Mouse (Mus musculus) CH12.LX (cell line): Measurements from ENCODE around the gene Adcy5. TPM values are rescaled to one million over a fixed set of nuclear protein-coding genes. Genes with fewer than 3 reads are reported as not detected.

Experiments used
- DNase-seq: peaks from one replicate; pipeline ENCODE4 v3.0.0-alpha.2; 2013; ENCODE audit errors: extremely low read depth
- H3K27ac ChIP-seq: 2 replicates; pipeline ENCODE4 v1.5.1; 2012; ENCODE audit warnings: low read depth, mild to moderate bottlenecking, control low read depth, moderate library complexity; ENCODE audit not compliant: insufficient read depth
- H3K27me3 ChIP-seq: replicated peaks from 2 replicates; pipeline ENCODE3; 2012; ENCODE audit warnings: inconsistent platforms
- H3K36me3 ChIP-seq, 2 experiments: replicated peaks in 1 of 2; 2 replicates each; pipeline versions ENCODE3 to v1.6.1; 2012; ENCODE audit warnings: inconsistent platforms in 1 of 2, low read length in 1 of 2, mild to moderate bottlenecking in 1 of 2, mixed read lengths in 1 of 2, moderate library complexity in 1 of 2; ENCODE audit not compliant: control insufficient read depth in 1 of 2, insufficient read depth in 1 of 2
- H3K4me1 ChIP-seq, 2 experiments: 2 replicates each; pipeline ENCODE4 v1.6.1; 2012; ENCODE audit warnings: inconsistent platforms in 1 of 2, moderate library complexity in 1 of 2; ENCODE audit not compliant: insufficient read depth in 2 of 2, control insufficient read depth in 1 of 2
- H3K4me2 ChIP-seq: 2 replicates; pipeline ENCODE4 v1.6.1; 2012; ENCODE audit warnings: low read depth, mild to moderate bottlenecking, control low read depth; ENCODE audit not compliant: poor library complexity, insufficient read depth, severe bottlenecking
- H3K4me3 ChIP-seq, 3 experiments: fragments of 150-350 bp in 1 of 3; sonication (generic) in 1 of 3; replicated peaks in 1 of 3; 2 replicates each; pipeline versions ENCODE3 to v1.5.1; 2011 to 2012; ENCODE audit warnings: low read depth in 2 of 3, low read length in 2 of 3, mild to moderate bottlenecking in 2 of 3, moderate library complexity in 2 of 3, control low read depth in 1 of 3, improper control_type of control experiment in 1 of 3, inconsistent platforms in 1 of 3, mixed read lengths in 1 of 3; ENCODE audit not compliant: poor library complexity in 1 of 3
- H3K79me2 ChIP-seq: replicated peaks from 2 replicates; pipeline ENCODE4 v1.6.1; 2012; ENCODE audit warnings: mild to moderate bottlenecking, moderate library complexity; ENCODE audit not compliant: control insufficient read depth, poor library complexity, insufficient read depth, severe bottlenecking; ENCODE audit errors: extremely low read depth
- H3K9ac ChIP-seq: 2 replicates; pipeline ENCODE4 v1.6.1; 2012; ENCODE audit warnings: low read depth, mild to moderate bottlenecking, control low read depth, moderate library complexity; ENCODE audit not compliant: insufficient read depth
- H3K9me3 ChIP-seq: replicated peaks from 2 replicates; pipeline ENCODE3; 2012; ENCODE audit warnings: low read length, inconsistent platforms, mixed read lengths
- CHD1 ChIP-seq: IDR thresholded peaks from 2 replicates; pipeline ENCODE4 v1.6.1; 2012; ENCODE audit warnings: low read depth, low read length, improper control_type of control experiment, inconsistent platforms
- CHD2 ChIP-seq: IDR thresholded peaks from 2 replicates; pipeline ENCODE4 v1.6.1; 2011; ENCODE audit warnings: low read length, improper control_type of control experiment
- CTCF ChIP-seq, 2 experiments: IDR thresholded peaks in 1 of 2; conservative IDR thresholded peaks in 1 of 2; 2 replicates each; pipeline ENCODE4 v1.5.1; 2011 to 2012; ENCODE audit warnings: low read depth in 2 of 2, low read length in 2 of 2, improper control_type of control experiment in 1 of 2, inconsistent platforms in 1 of 2, mild to moderate bottlenecking in 1 of 2, moderate library complexity in 1 of 2
- E2F4 ChIP-seq: IDR thresholded peaks from 2 replicates; pipeline ENCODE4 v1.6.1; 2011; ENCODE audit warnings: low read depth, low read length, improper control_type of control experiment; ENCODE audit not compliant: insufficient replicate concordance
- ELF1 ChIP-seq: IDR thresholded peaks from 2 replicates; pipeline ENCODE4 v1.6.1; 2014; ENCODE audit warnings: low read depth, mild to moderate bottlenecking, inconsistent platforms, low read length, improper control_type of control experiment
- ETS1 ChIP-seq: conservative IDR thresholded peaks from 2 replicates; pipeline ENCODE4 v1.6.1; 2012; ENCODE audit warnings: low read depth, mild to moderate bottlenecking, inconsistent platforms, low read length, improper control_type of control experiment, moderate library complexity
- GABPA ChIP-seq: IDR thresholded peaks from 2 replicates; pipeline ENCODE4 v1.6.1; 2012; ENCODE audit warnings: low read depth, low read length, improper control_type of control experiment, inconsistent platforms; ENCODE audit not compliant: insufficient replicate concordance
- JUND ChIP-seq: conservative IDR thresholded peaks from 2 replicates; pipeline ENCODE4 v1.6.1; 2011; ENCODE audit warnings: low read depth, low read length, improper control_type of control experiment
- MAFK ChIP-seq: IDR thresholded peaks from 2 replicates; pipeline ENCODE4 v1.6.1; 2011; ENCODE audit warnings: low read length, improper control_type of control experiment; ENCODE audit not compliant: insufficient replicate concordance
- MAZ ChIP-seq: IDR thresholded peaks from 2 replicates; pipeline ENCODE4 v1.6.1; 2012; ENCODE audit warnings: low read depth, mild to moderate bottlenecking, inconsistent platforms, low read length, improper control_type of control experiment, moderate library complexity
- MEF2A ChIP-seq: IDR thresholded peaks from 2 replicates; pipeline ENCODE4 v1.6.1; 2014; ENCODE audit warnings: low read depth, mild to moderate bottlenecking, inconsistent platforms, low read length, improper control_type of control experiment, borderline replicate concordance
- MXI1 ChIP-seq: IDR thresholded peaks from 2 replicates; pipeline ENCODE4 v1.6.1; 2011; ENCODE audit warnings: mild to moderate bottlenecking, low read depth, low read length, improper control_type of control experiment
- MYC ChIP-seq: IDR thresholded peaks from 2 replicates; pipeline ENCODE4 v1.6.1; 2011; ENCODE audit warnings: low read depth, mild to moderate bottlenecking, improper control_type of control experiment, low read length
- NRF1 ChIP-seq: IDR thresholded peaks from 2 replicates; pipeline ENCODE4 v1.6.1; 2014; ENCODE audit warnings: low read depth, mild to moderate bottlenecking, inconsistent platforms, low read length, improper control_type of control experiment, moderate library complexity
- POLR2A ChIP-seq: IDR thresholded peaks from 2 replicates; pipeline ENCODE4 v1.6.1; 2011; ENCODE audit warnings: low read depth, mild to moderate bottlenecking, improper control_type of control experiment, low read length
- POLR2AphosphoS2 ChIP-seq: IDR thresholded peaks from 2 replicates; pipeline ENCODE4 v1.6.1; 2011; ENCODE audit warnings: low read depth, low read length, improper control_type of control experiment
- RCOR1 ChIP-seq: conservative IDR thresholded peaks from 2 replicates; pipeline ENCODE4 v1.6.1; 2012; ENCODE audit warnings: low read depth, mild to moderate bottlenecking, inconsistent platforms, low read length, improper control_type of control experiment
- SIN3A ChIP-seq: IDR thresholded peaks from 2 replicates; pipeline ENCODE4 v1.6.1; 2012; ENCODE audit warnings: low read length, improper control_type of control experiment, inconsistent platforms
- SMC3 ChIP-seq: IDR thresholded peaks from 2 replicates; pipeline ENCODE4 v1.6.1; 2011; ENCODE audit warnings: low read depth, low read length, improper control_type of control experiment
- TCF12 ChIP-seq: IDR thresholded peaks from 2 replicates; pipeline ENCODE4 v1.6.1; 2014; ENCODE audit warnings: low read depth, mild to moderate bottlenecking, inconsistent platforms, low read length, improper control_type of control experiment
- UBTF ChIP-seq: IDR thresholded peaks from 2 replicates; pipeline ENCODE4 v1.6.1; 2012; ENCODE audit warnings: low read depth, mild to moderate bottlenecking, inconsistent platforms, low read length, improper control_type of control experiment, moderate library complexity
- USF2 ChIP-seq: conservative IDR thresholded peaks from 2 replicates; pipeline ENCODE4 v1.6.1; 2011; ENCODE audit warnings: low read depth, low read length, improper control_type of control experiment
- ZC3H11A ChIP-seq: IDR thresholded peaks from 2 replicates; pipeline ENCODE4 v1.6.1; 2012; ENCODE audit warnings: low read depth, mild to moderate bottlenecking, inconsistent platforms, low read length, improper control_type of control experiment
- ZKSCAN1 ChIP-seq: IDR thresholded peaks from 2 replicates; pipeline ENCODE4 v1.6.1; 2012; ENCODE audit warnings: low read depth, inconsistent platforms, low read length, improper control_type of control experiment, borderline replicate concordance
- ZMIZ1 ChIP-seq: IDR thresholded peaks from 2 replicates; pipeline ENCODE4 v1.6.1; 2012; ENCODE audit warnings: low read depth, mild to moderate bottlenecking, inconsistent platforms, low read length, improper control_type of control experiment
- ZNF384 ChIP-seq: IDR thresholded peaks from 2 replicates; pipeline ENCODE4 v1.6.1; 2012; ENCODE audit warnings: low read depth, low read length, improper control_type of control experiment, inconsistent platforms
- dilution Hi-C: fragments of 300-500 bp; cut with MboI; formaldehyde crosslinking; loops from 2 replicates; pipeline ENCODE4 v1.14.3; 2020; ENCODE audit warnings: low sequenced_read_pairs; ENCODE audit not compliant: extremely low pct_unique_long_range_greater_than_20kb, extremely low pct_ligation_motif_present
- in situ Hi-C: fragments of 300-500 bp; cut with MboI; formaldehyde crosslinking; loops from 3 replicates; pipeline ENCODE4 v1.14.3; 2019; ENCODE audit warnings: low sequenced_read_pairs, low pct_ligation_motif_present, low pct_unique_long_range_greater_than_20kb, mixed read lengths
- polyA plus RNA-seq: library from polyadenylated mRNA; unstranded; fragments of >175 nt; gene quantifications from 2 replicates; pipeline ENCODE4 v1.2.1, GENCODE M21; 2012; ENCODE audit warnings: low read depth; ENCODE audit not compliant: insufficient read length
- total RNA-seq, 2 experiments: library from RNA; depleted of rRNA; stranded (reverse); fragments of 300-350 nt in 1 of 2; fragments of >200 nt in 1 of 2; gene quantifications; 2 replicates each; pipeline ENCODE4 v1.2.3; 2012 to 2014

The Adcy5 gene
- total and polyA plus RNA-seq, 3 experiments = 0.04 TPM; not detected in 2

DNA sequence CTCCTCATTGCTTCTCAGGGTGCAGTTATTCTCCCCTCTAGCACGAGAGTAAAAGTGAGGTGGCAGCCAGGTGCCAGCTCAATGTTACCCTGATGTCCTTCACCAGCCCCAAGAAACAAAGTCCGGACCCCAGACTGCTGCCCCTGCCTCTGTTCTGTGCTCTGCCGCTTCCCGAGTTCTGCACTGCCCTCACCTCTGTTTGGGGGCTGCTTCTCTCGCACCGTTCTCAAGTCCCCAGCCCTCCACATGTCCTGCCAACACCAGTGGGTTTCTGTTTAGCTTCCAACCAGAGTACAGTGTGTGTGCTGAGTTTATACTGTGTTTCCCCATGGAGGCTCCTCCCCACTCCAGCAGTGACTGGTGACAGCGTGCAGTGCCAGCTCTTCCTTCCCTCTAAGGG lies 150.5 kb downstream of the Adcy5 start:
- no peaks in the 10 kb centered on the region for H3K9me3 ChIP-seq
- no peaks in the 10 kb centered on the region for H3K79me2 ChIP-seq
- dilution Hi-C loops (no loop called here), in situ Hi-C loops (no loop called here)
- no peaks in the 10 kb centered on the region for H3K27me3 ChIP-seq
- H3K27ac ChIP-seq = no peak overlapping the region
- H3K36me3 ChIP-seq = peaks cover 0 to 3% of the 10 kb centered on the region in 2 experiments
- no peak overlapping the region for H3K4me3 ChIP-seq
- H3K4me1 ChIP-seq = no peaks in the 10 kb centered on the region
- H3K4me2 ChIP-seq = no peak overlapping the region
- no peak overlapping the region for H3K9ac ChIP-seq
- DNase-seq = no peak
- TF ChIP-seq ETS1 = no peak
- no peak for TF ChIP-seq ZC3H11A
- TF ChIP-seq MXI1 = no peak
- TF ChIP-seq ZMIZ1 = no peak
- TF ChIP-seq CHD2 = no peak
- no peak for TF ChIP-seq USF2
- TF ChIP-seq ZNF384 = no peak
- no peak for TF ChIP-seq ELF1
- TF ChIP-seq, all 38 proteins: peak for 0

DNA sequence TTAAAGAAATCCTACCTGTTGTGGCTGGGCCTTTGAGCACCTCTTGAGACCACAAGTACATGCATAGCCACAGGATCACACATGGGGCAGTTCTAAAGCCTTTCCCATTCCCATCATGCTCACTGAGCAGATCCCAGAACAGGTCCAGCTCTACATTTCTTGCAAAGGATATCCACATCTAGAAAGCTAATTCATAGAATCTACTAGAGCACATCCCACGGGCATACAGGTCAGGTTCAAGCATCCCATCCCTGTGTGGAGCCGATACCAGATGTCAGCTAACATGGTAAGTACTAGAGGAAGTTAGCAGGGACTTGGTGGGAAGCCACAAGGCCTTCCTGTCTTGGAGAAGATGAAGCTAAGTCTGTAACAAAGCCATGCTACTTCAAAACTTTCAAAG lies 152.0 kb downstream of the Adcy5 start:
- H3K4me3 ChIP-seq = no peak overlapping the region
- TF ChIP-seq ZKSCAN1 (no peak), MYC (no peak), SIN3A (no peak), ELF1 (no peak), POLR2AphosphoS2 (no peak), MAFK (no peak), POLR2A (no peak), CHD1 (no peak)
- H3K4me2 ChIP-seq = no peak overlapping the region
- dilution Hi-C loops = no loop called here
- DNase-seq = no peak
- no peaks in the 10 kb centered on the region for H3K9me3 ChIP-seq
- no peaks in the 10 kb centered on the region for H3K79me2 ChIP-seq
- H3K9ac ChIP-seq = no peak overlapping the region
- H3K27me3 ChIP-seq = no peaks in the 10 kb centered on the region
- no peaks in the 10 kb centered on the region for H3K4me1 ChIP-seq
- in situ Hi-C loops = no loop called here
- H3K27ac ChIP-seq = no peak overlapping the region
- H3K36me3 ChIP-seq = peaks cover 0 to 3% of the 10 kb centered on the region in 2 experiments

DNA sequence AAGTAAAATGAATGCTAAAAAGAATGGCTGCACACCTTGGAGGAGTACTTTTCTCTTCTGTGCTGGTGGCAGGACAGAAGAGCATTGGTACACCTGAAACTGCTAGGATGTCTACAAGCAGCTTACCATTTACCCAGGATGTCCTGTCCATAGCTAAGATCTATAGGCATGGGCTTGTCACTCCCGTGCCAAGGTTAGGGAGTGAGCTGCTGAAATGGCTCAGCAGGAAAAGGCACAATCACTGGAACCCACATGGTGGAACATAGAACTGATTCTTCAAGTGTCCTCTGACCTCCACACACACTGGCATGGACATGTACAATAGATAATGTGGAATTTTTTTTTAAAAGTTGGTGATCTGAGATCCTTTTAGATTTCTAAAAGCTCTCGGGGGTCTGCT lies 152.7 kb downstream of the Adcy5 start:
- Histone ChIP-seq H3K4me3 (no peak overlapping the region), H3K79me2 (no peaks in the 10 kb centered on the region), H3K27ac (no peak overlapping the region), H3K9ac (no peak overlapping the region), H3K27me3 (no peaks in the 10 kb centered on the region), H3K36me3 (peaks cover 0 to 4% of the 10 kb centered on the region in 2 experiments), H3K9me3 (no peaks in the 10 kb centered on the region), H3K4me2 (no peak overlapping the region), H3K4me1 (no peaks in the 10 kb centered on the region)
- no peak for DNase-seq
- TF ChIP-seq UBTF = no peak
- no peak for TF ChIP-seq NRF1
- no peak for TF ChIP-seq MXI1
- TF ChIP-seq MYC = no peak
- no peak for TF ChIP-seq GABPA
- no peak for TF ChIP-seq JUND
- no peak for TF ChIP-seq CHD1
- no peak for TF ChIP-seq POLR2A
- no peak for TF ChIP-seq SIN3A
- TF ChIP-seq ZKSCAN1 = no peak
- no peak for TF ChIP-seq TCF12
- no peak for TF ChIP-seq MAZ
- no peak for TF ChIP-seq RCOR1
- TF ChIP-seq MEF2A = no peak
- TF ChIP-seq SMC3 = no peak
- no peak for TF ChIP-seq ZMIZ1
- TF ChIP-seq E2F4 = no peak
- no peak for TF ChIP-seq CTCF (conservative IDR thresholded peaks at IDR 0.05 in 1 of 2, IDR thresholded peaks at IDR 0.05 in 1 of 2; ENCODE audit: low read depth in 2 of 2, low read length in 2 of 2)
- in situ Hi-C loops (no loop called here), dilution Hi-C loops (no loop called here)
